Mouse (Mus musculus) myocyte (in vitro differentiated cells): ENCODE results near the gene Dgkq. TPM values are rescaled to one million over a fixed set of nuclear protein-coding genes. Genes with fewer than 3 reads are reported as not detected.

Experiments
- H3K27me3 ChIP-seq: one replicate; pipeline ENCODE4 v1.6.1; 2011; ENCODE audit not compliant: control insufficient read depth, insufficient read depth, insufficient read length
- H3K36me3 ChIP-seq: one replicate; pipeline ENCODE4 v1.6.1; 2011; ENCODE audit not compliant: control insufficient read depth, insufficient read depth
- H3K4me2 ChIP-seq: one replicate; pipeline ENCODE4 v1.6.1; 2011; ENCODE audit warnings: low read depth, control low read depth
- H3K4me3 ChIP-seq: one replicate; pipeline ENCODE4 v1.5.1; 2011; ENCODE audit warnings: mild to moderate bottlenecking, control low read depth, moderate library complexity
- H3K79me2 ChIP-seq: one replicate; pipeline ENCODE4 v1.6.1; 2011; ENCODE audit not compliant: control insufficient read depth, insufficient read depth
- H3ac ChIP-seq: one replicate; pipeline ENCODE4 v1.6.1; 2011; ENCODE audit not compliant: control insufficient read depth, insufficient read length
- CEBPB ChIP-seq: IDR thresholded peaks from 2 replicates; pipeline ENCODE4 v1.6.1; 2011; ENCODE audit warnings: mild to moderate bottlenecking, moderate library complexity; ENCODE audit not compliant: poor library complexity, insufficient read depth, severe bottlenecking
- E2F4 ChIP-seq: IDR thresholded peaks from one replicate; pipeline ENCODE4 v1.6.1; 2011; ENCODE audit warnings: mild to moderate bottlenecking, control low read depth, moderate library complexity; ENCODE audit not compliant: insufficient read depth
- MAX ChIP-seq: IDR thresholded peaks from one replicate; pipeline ENCODE4 v1.6.1; 2011; ENCODE audit warnings: low read depth, mild to moderate bottlenecking, control low read depth
- MYOD1 ChIP-seq, 3 experiments: IDR thresholded peaks; one replicate each; pipeline ENCODE4 v1.6.1; 2011; ENCODE audit warnings: control low read depth in 2 of 3, low read depth in 2 of 3, mild to moderate bottlenecking in 2 of 3, moderate library complexity in 1 of 3; ENCODE audit not compliant: insufficient read length in 2 of 3, control insufficient read depth in 1 of 3
- MYOG ChIP-seq, 3 experiments: IDR thresholded peaks; one replicate each; pipeline ENCODE4 v1.6.1; 2011; ENCODE audit warnings: control low read depth in 2 of 3, low read depth in 2 of 3, mild to moderate bottlenecking in 2 of 3; ENCODE audit not compliant: insufficient read length in 2 of 3, control insufficient read depth in 1 of 3, insufficient read depth in 1 of 3
- POLR2A ChIP-seq: IDR thresholded peaks from one replicate; pipeline ENCODE4 v1.6.1; 2011; ENCODE audit warnings: low read depth, mild to moderate bottlenecking, control low read depth, moderate library complexity; ENCODE audit not compliant: insufficient read length
- POLR2AphosphoS2 ChIP-seq: IDR thresholded peaks from one replicate; pipeline ENCODE4 v1.6.1; 2011; ENCODE audit warnings: low read depth, control low read depth; ENCODE audit not compliant: insufficient read length
- REST ChIP-seq: IDR thresholded peaks from one replicate; pipeline ENCODE4 v1.6.1; 2011; ENCODE audit warnings: mild to moderate bottlenecking, control low read depth, moderate library complexity; ENCODE audit not compliant: insufficient read depth, insufficient read length
- SRF ChIP-seq: IDR thresholded peaks from one replicate; pipeline ENCODE4 v1.6.1; 2011; ENCODE audit warnings: low read depth; ENCODE audit not compliant: control insufficient read depth, insufficient read length
- TCF12 ChIP-seq: IDR thresholded peaks from one replicate; pipeline ENCODE4 v1.6.1; 2011; ENCODE audit warnings: mild to moderate bottlenecking, control low read depth; ENCODE audit not compliant: poor library complexity, insufficient read depth, severe bottlenecking
- TCF3 ChIP-seq: IDR thresholded peaks from one replicate; pipeline ENCODE4 v1.6.1; 2011; ENCODE audit warnings: low read depth, control low read depth; ENCODE audit not compliant: insufficient read length
- USF1 ChIP-seq: IDR thresholded peaks from one replicate; pipeline ENCODE4 v1.6.1; 2011; ENCODE audit warnings: low read depth, mild to moderate bottlenecking, control low read depth, moderate library complexity
- polyA plus RNA-seq: library from polyadenylated mRNA; unstranded; fragments of >200 nt; fragmentation: generic; extraction: Trizol; gene quantifications from one replicate; pipeline ENCODE4 v1.2.1, GENCODE M21; 2012; ENCODE audit warnings: missing spikeins

Gene Dgkq
- polyA plus RNA-seq, 1 experiment, result 4.3 TPM

DNA sequence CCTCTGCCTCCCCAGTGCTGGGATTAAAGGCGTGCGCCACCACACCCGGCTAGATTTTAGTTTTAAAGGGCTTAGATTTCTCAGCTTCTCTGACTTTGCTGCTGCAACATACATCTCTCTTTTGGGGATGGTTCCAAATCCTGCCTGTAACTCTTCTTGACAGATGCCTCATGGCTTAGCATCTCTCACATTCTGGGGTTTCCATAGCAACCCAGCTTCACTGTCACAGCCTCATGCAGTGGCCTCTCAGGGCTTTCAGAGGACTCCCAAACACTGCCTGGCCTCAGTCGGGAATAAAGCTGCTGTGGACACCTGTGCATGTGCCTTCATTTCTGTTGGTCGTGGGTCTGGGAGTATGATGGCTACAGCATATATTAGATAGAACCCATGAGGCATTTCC is 19.6 kb upstream of the Dgkq start:
- no peak overlapping the region for H3K4me2 ChIP-seq
- no peaks in the 10 kb centered on the region for H3K79me2 ChIP-seq
- H3K36me3 ChIP-seq, result no peaks in the 10 kb centered on the region
- H3K27me3 ChIP-seq, result no peaks in the 10 kb centered on the region
- no peak overlapping the region for H3ac ChIP-seq
- TF ChIP-seq POLR2AphosphoS2 (no peak), MYOD1 (IDR thresholded peaks at IDR 0.05; ENCODE audit: control insufficient read depth in 1 of 3, insufficient read length in 2 of 3, low read depth in 2 of 3) (no peak), TCF12 (no peak)
- H3K4me3 ChIP-seq, result no peak overlapping the region

DNA sequence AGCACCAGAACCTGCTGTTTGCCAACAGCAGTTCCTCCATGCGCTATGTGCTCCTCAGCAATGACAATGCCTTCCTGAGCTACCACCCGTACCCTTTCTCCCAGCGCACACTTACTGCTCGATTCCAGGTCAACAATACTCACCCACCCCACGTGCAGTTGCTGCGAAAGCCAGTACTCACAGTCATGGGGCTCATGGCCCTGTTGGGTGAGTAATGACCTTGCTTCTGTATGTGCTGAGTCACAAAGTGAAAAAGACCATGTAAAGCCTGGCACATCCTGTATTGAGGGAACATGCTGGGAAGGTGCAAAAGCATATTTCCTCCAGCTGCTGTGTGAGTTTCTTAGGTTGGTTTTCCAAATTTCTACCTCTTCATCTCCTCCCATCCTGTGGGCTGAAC is 11.4 kb upstream of the Dgkq start:
- Histone ChIP-seq H3K4me3 (no peak overlapping the region), H3K4me2 (no peak overlapping the region), H3K36me3 (no peaks in the 10 kb centered on the region), H3ac (no peak overlapping the region), H3K79me2 (no peaks in the 10 kb centered on the region), H3K27me3 (no peaks in the 10 kb centered on the region)
- TF ChIP-seq REST (no peak), TCF12 (no peak), POLR2AphosphoS2 (no peak), SRF (no peak), MAX (no peak), USF1 (no peak), E2F4 (no peak), CEBPB (no peak), TCF3 (no peak), MYOD1 (IDR thresholded peaks at IDR 0.05; ENCODE audit: control insufficient read depth in 1 of 3, insufficient read length in 2 of 3, low read depth in 2 of 3) (no peak), POLR2A (no peak), MYOG (IDR thresholded peaks at IDR 0.05; ENCODE audit: control insufficient read depth in 1 of 3, insufficient read depth in 1 of 3, insufficient read length in 2 of 3, low read depth in 2 of 3) (no peak)

DNA sequence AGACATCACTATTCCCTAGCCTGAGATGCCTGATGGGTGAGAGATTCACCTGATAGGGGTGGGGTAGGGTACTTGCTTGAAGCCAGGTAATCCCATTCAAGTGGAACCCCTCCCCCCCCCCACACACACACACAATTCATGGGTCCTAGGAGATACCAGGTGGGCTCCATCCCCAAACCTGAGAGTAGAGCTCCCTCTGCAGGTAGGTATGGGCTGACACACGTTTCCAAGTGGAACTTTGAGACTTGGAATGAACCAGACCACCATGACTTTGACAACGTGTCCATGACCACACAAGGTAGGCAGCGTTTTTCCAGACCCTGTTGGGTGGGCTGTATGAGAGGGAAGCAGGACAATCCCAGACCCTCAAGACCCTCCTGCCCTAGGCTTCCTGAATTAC is 10.4 kb upstream of the Dgkq start:
- no peaks in the 10 kb centered on the region for H3K27me3 ChIP-seq

DNA sequence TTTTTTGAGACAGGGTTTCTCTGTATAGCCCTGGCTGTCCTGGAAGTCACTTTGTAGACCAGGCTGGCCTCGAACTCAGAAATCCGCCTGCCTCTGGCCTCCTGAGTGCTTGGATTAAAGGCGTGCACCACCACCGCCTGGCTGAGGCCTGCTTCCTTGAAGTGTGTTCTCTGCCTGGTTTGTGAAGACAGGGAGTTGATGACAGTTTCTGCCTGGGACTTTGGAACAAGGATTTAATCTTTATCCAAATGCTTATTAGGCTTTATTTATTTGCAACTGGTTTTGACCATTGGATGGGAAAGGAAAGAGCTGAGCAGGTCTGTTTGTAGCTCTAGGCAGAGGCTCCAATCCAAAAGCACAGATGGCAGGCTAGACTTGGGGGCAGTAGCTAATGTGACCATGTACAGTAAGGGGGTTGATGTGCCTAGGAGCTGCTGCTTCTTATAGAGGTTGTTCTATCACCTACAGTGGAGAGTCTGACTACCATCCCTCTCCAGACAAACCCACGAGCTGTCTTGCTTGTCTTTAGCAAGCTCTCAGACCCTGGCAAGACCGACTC is 8.9 kb upstream of the Dgkq start:
- Histone ChIP-seq H3ac (no peak overlapping the region), H3K4me3 (no peak overlapping the region), H3K4me2 (no peak overlapping the region), H3K27me3 (no peaks in the 10 kb centered on the region), H3K36me3 (no peaks in the 10 kb centered on the region), H3K79me2 (no peaks in the 10 kb centered on the region)
- TF ChIP-seq TCF3 (no peak), E2F4 (no peak), MAX (no peak), MYOG (IDR thresholded peaks at IDR 0.05; ENCODE audit: control insufficient read depth in 1 of 3, insufficient read depth in 1 of 3, insufficient read length in 2 of 3, low read depth in 2 of 3) (no peak), SRF (no peak), CEBPB (no peak), MYOD1 (IDR thresholded peaks at IDR 0.05; ENCODE audit: control insufficient read depth in 1 of 3, insufficient read length in 2 of 3, low read depth in 2 of 3) (no peak), TCF12 (no peak), REST (no peak), POLR2AphosphoS2 (no peak)

More for the DNA sequence above, 10.4 kb upstream of the Dgkq start:
- no peak overlapping the region for H3K4me3 ChIP-seq
- no peaks in the 10 kb centered on the region for H3K79me2 ChIP-seq
- TF ChIP-seq MYOD1 (IDR thresholded peaks at IDR 0.05; ENCODE audit: control insufficient read depth in 1 of 3, insufficient read length in 2 of 3, low read depth in 2 of 3) (no peak), POLR2A (no peak), TCF3 (no peak), MYOG (IDR thresholded peaks at IDR 0.05; ENCODE audit: control insufficient read depth in 1 of 3, insufficient read depth in 1 of 3, insufficient read length in 2 of 3, low read depth in 2 of 3) (no peak), E2F4 (no peak), SRF (no peak), POLR2AphosphoS2 (no peak), USF1 (no peak), REST (no peak), TCF12 (no peak), CEBPB (no peak), MAX (no peak)
- no peak overlapping the region for H3ac ChIP-seq
- H3K36me3 ChIP-seq, result no peaks in the 10 kb centered on the region
- no peak overlapping the region for H3K4me2 ChIP-seq

DNA sequence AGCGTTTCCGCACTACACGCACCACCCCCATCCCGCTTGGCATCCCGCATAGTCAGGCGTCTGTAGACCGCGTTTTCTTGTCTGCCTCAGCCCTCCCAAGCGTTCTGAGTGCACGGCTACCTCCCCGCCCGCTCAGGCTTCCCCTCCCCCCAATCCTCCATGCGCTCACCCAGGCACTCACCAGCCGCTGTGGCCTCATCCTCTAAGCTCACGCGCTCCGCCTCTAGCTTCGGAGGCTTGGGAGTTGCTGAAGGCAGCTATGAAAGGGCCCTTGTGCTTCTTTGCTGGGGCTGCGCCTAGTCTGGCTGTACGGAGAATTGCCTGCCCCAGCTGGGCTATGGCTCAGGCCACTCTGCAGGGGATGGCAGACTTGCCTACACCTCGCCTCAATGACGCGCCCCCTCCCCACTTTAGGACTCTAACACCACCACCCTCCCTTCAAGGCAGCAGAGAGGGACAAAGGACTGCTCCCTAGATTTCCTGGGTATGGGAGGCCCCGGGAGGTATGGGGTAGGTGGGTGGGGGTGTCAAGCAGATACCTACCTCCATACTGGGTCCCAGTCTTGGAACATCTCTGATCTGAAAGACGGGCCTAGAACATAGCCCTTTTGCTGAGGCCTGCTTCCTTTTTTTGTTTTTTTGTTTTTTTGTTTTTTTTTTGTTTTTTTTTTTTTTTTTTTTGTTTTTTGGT is 8.3 kb upstream of the Dgkq start:
- no peaks in the 10 kb centered on the region for H3K79me2 ChIP-seq
- no peaks in the 10 kb centered on the region for H3K36me3 ChIP-seq
- no peak overlapping the region for H3K4me2 ChIP-seq
- H3K4me3 ChIP-seq, result no peak overlapping the region
- TF ChIP-seq POLR2AphosphoS2 (no peak), MYOD1 (IDR thresholded peaks at IDR 0.05; ENCODE audit: control insufficient read depth in 1 of 3, insufficient read length in 2 of 3, low read depth in 2 of 3) (no peak), SRF (no peak), MYOG (IDR thresholded peaks at IDR 0.05; ENCODE audit: control insufficient read depth in 1 of 3, insufficient read depth in 1 of 3, insufficient read length in 2 of 3, low read depth in 2 of 3) (no peak), POLR2A (no peak), CEBPB (no peak), MAX (no peak), E2F4 (no peak), TCF3 (no peak), REST (no peak), TCF12 (no peak), USF1 (no peak)
- H3ac ChIP-seq, result no peak overlapping the region
- no peaks in the 10 kb centered on the region for H3K27me3 ChIP-seq
